Mouse (Mus musculus) hindbrain, embryonic 14.5 days (tissue): ENCODE measurements around the gene 2900026A02Rik. TPM values are rescaled to one million over a fixed set of nuclear protein-coding genes. Genes with fewer than 3 reads are reported as not detected.

Source experiments
- ATAC-seq: fragments of 200-750 bp; cut with Nextera tagmentation; 2 replicates; pipeline ENCODE4 v1.8.0; 2017; ENCODE audit warnings: moderate number of reproducible peaks, mild to moderate bottlenecking, moderate TSS enrichment, moderate library complexity; ENCODE audit not compliant: low FRiP score
- DNase-seq: peaks from one replicate; pipeline ENCODE4 v3.0.0-alpha.2; 2015; ENCODE audit warnings: low spot score
- H3K27ac ChIP-seq: fragments of 300-500 bp; sonication (generic); 2 replicates; pipeline ENCODE4 v1.5.1; 2014; ENCODE audit warnings: mild to moderate bottlenecking, moderate library complexity
- H3K27me3 ChIP-seq: fragments of 300-500 bp; sonication (generic); 2 replicates; pipeline ENCODE4 v1.6.1; 2014; ENCODE audit warnings: mild to moderate bottlenecking, low read length, mixed read lengths; ENCODE audit not compliant: control insufficient read depth, insufficient read depth
- H3K36me3 ChIP-seq: fragments of 300-500 bp; sonication (generic); replicated peaks from 2 replicates; pipeline ENCODE4 v1.6.1; 2014; ENCODE audit not compliant: control insufficient read depth, insufficient read depth
- H3K4me1 ChIP-seq: fragments of 300-500 bp; sonication (generic); replicated peaks from 2 replicates; pipeline ENCODE4 v1.6.1; 2014; ENCODE audit warnings: antibody characterized with exemption, low read length, mixed read lengths; ENCODE audit not compliant: control insufficient read depth, insufficient read depth
- H3K4me2 ChIP-seq: fragments of 300-500 bp; sonication (generic); replicated peaks from 2 replicates; pipeline ENCODE4 v1.6.1; 2014; ENCODE audit warnings: mild to moderate bottlenecking, moderate library complexity
- H3K4me3 ChIP-seq: fragments of 300-500 bp; sonication (generic); replicated peaks from 2 replicates; pipeline ENCODE4 v1.5.1; 2014; ENCODE audit warnings: mild to moderate bottlenecking, low read length
- H3K9ac ChIP-seq: fragments of 300-500 bp; sonication (generic); 2 replicates; pipeline ENCODE4 v1.6.1; 2014
- H3K9me3 ChIP-seq: fragments of 300-500 bp; sonication (generic); 2 replicates; pipeline ENCODE4 v1.6.1; 2016; ENCODE audit warnings: low read length; ENCODE audit not compliant: control insufficient read depth
- WGBS: fragments of 180-500 bp; shearing (Covaris S2); extraction: QIAGEN DNeasy Blood & Tissue Kit; methylation state at CpG from one replicate; pipeline ENCODE4 v1.1.7; 2014; 5-methylcytosine and 5-hydroxymethylcytosine counted together
- polyA plus RNA-seq: library from polyadenylated mRNA; unstranded; fragments of >200 nt; fragmentation: Nextera tagmentation; extraction: Ambion mirVana; gene quantifications from 2 replicates; pipeline ENCODE4 v1.2.1, GENCODE M21; 2014

The 2900026A02Rik gene
- polyA plus RNA-seq, 1 experiment from 2014 or later = 2.5 TPM

DNA sequence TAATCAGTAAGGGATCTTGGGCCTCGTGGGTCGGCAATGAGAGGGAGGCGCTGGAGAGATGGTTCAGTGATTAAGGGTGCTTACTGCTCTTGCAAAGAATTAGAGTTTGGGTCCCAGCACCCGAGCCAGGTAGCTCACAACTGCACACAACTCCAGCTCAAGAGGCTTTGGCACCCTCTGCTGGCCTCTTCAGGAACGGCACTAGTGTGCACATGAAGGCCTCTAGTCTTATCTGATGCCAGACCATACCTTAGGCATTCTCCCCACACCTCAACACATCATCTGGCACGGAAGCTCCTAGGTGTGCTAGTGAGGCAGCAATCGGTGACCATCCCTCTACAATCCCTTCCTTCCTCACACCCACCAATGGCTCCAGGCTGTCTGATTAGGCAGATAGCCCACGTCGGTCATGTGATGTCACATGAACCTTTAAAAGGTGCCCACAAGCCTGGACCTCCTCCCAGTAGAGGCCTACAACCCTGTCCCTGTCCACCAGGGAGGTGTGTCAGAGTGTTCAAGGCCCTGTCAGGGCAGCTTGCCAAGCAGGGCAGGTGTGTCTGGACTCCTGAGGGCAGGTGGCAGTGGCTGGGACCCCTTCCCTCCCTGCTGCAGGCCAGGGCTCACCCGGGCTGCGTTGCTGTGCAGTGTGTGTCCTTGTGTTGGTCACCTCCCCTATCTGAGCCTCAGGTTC lies 50.8 kb downstream of the 2900026A02Rik start:
- no peak for DNase-seq
- Histone ChIP-seq H3K4me3 (no peak overlapping the region), H3K9me3 (no peaks in the 10 kb centered on the region)

GRCm38 (mm10) chr5:113167733-113168132 lies 53.3 kb downstream of the 2900026A02Rik start:
- Histone ChIP-seq H3K4me3 (no peak overlapping the region), H3K4me1 (peaks cover 10% of the 10 kb centered on the region), H3K9me3 (no peaks in the 10 kb centered on the region), H3K9ac (no peak overlapping the region), H3K27me3 (no peaks in the 10 kb centered on the region), H3K27ac (no peak overlapping the region), H3K4me2 (no peak overlapping the region), H3K36me3 (no peaks in the 10 kb centered on the region)
- DNase-seq = no peak
- ATAC-seq = no peak
- WGBS = 46% methylated on average over 2 of the region's 2 CpGs

More for the DNA sequence above, 50.8 kb downstream of the 2900026A02Rik start:
- ATAC-seq = no peak
- Histone ChIP-seq H3K36me3 (no peaks in the 10 kb centered on the region), H3K27ac (no peak overlapping the region), H3K9ac (no peak overlapping the region), H3K4me1 (peaks cover 2% of the 10 kb centered on the region; the same call in 1 of the 2 replicates), H3K27me3 (no peaks in the 10 kb centered on the region), H3K4me2 (no peak overlapping the region)
- 94% methylated on average over 11 of the region's 11 CpGs for WGBS

DNA sequence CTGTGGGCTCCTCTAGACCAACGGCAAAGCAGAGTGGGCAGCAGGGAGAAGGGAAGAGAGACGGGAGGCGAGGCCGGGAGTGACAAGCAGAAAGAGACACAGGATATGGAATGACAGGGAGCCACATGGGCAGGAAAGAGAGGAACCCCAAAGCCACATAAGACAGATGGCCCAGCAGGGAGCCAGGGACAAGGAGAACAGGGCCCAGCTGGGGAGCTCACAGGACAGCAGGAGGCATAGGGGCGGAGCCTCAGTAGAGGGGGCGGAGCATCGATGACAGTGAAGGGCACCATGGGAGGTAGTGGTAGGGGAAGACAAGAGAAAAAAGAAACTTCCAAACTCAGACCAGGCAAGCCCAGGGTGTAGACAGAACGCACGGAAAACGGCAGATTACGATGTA lies 55.6 kb downstream of the 2900026A02Rik start:
- Histone ChIP-seq H3K9ac (no peak overlapping the region), H3K27me3 (no peaks in the 10 kb centered on the region), H3K36me3 (no peaks in the 10 kb centered on the region), H3K27ac (no peak overlapping the region), H3K4me3 (no peak overlapping the region), H3K4me1 (peaks cover 12% of the 10 kb centered on the region), H3K9me3 (no peaks in the 10 kb centered on the region), H3K4me2 (no peak overlapping the region)
- WGBS = 38% methylated on average over 11 of the region's 11 CpGs
- ATAC-seq (no peak), DNase-seq (no peak)

DNA sequence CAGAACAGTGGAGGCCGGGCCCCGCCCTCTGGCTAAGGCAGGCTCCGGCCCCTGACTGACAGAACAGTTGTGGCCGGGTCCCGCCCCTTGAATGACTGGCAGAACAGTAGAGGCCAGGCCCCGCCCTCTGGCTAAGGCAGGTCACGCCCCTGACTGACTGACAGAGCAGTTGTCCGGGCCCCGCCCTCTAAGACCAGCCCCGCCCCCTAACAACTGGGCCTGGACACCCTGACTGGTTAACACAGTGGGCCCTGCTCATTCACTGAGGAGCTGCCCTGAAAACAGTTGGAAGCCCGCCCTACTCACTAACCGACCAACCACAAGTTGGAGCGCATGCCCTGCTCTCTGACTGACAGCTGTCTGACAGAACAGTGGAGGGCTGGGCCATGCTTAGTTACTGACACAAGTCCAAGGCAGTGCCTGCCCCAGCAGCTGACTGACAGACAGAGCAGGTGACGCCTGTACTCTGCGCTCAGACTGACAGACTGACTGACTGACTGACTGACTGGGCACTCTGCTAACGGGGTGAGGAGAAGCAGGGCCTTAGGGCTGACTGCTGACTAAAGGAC lies 56.1 kb downstream of the 2900026A02Rik start:
- DNase-seq (no peak), ATAC-seq (peak; percentile 70)
- H3K36me3 ChIP-seq = no peaks in the 10 kb centered on the region
- no peaks in the 10 kb centered on the region for H3K9me3 ChIP-seq
- no peak overlapping the region for H3K4me3 ChIP-seq
- no peaks in the 10 kb centered on the region for H3K27me3 ChIP-seq
- no peak overlapping the region for H3K27ac ChIP-seq
- peaks cover 12% of the 10 kb centered on the region for H3K4me1 ChIP-seq
- H3K9ac ChIP-seq = no peak overlapping the region
- 7% methylated on average over 16 of the region's 16 CpGs for WGBS
- H3K4me2 ChIP-seq = no peak overlapping the region

DNA sequence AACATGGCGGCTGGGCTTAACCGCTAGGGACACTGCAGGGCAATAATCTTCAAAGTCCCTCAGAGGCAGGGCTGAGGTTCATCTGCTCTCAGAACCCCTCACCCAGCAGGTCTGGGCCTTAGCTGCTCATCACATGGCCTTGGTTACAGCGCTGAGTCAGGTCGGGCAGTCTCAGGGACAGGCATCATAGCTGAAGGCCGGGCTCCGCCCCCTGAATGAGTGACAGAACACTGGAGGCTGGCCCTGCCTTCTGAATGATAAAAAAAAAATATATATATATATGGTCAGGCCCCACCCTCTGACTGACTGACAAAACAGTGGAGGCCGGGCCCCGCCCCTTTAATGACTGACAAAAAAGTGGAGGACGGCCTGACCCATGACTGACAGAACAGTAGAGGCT lies 56.6 kb downstream of the 2900026A02Rik start:
- no peaks in the 10 kb centered on the region for H3K36me3 ChIP-seq
- no peaks in the 10 kb centered on the region for H3K27me3 ChIP-seq
- WGBS = 35% methylated on average over 9 of the region's 9 CpGs
- H3K4me3 ChIP-seq = no peak overlapping the region
- peaks cover 12% of the 10 kb centered on the region for H3K4me1 ChIP-seq
- no peak for DNase-seq
- no peaks in the 10 kb centered on the region for H3K9me3 ChIP-seq
- H3K27ac ChIP-seq = no peak overlapping the region
- no peak overlapping the region for H3K4me2 ChIP-seq
- no peak overlapping the region for H3K9ac ChIP-seq
- ATAC-seq = no peak

DNA sequence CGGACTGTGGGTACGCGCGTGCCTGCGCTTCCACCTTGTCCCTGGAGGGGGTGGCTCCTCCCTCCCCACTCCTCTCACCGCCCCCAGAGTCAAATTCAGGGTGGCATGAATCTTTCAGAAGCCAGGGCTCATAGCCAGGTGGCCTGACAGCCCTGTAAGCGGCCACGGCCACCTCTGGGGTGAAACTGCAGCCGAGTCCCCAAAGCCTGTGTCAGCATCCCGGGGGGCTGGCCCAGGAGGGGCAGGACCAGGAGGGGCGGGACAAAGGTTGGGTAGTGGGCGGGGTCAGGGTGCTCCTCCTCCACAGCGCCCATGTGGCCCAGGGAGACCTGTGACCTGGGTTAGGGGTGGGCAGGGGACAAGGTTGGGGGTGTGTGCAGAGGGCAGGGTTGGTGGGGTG lies 57.9 kb downstream of the 2900026A02Rik start:
- peaks cover 12% of the 10 kb centered on the region for H3K4me1 ChIP-seq
- DNase-seq = no peak
- no peaks in the 10 kb centered on the region for H3K27me3 ChIP-seq
- WGBS = 8% methylated on average over 13 of the region's 13 CpGs
- ATAC-seq = no peak
- peak overlapping the region; percentile 40 for H3K4me2 ChIP-seq
- no peaks in the 10 kb centered on the region for H3K36me3 ChIP-seq
- 0 out of 2 replicates have a peak overlapping the region, but pooled peaks have one; percentile 5 for H3K9ac ChIP-seq
- no peaks in the 10 kb centered on the region for H3K9me3 ChIP-seq
- 0 out of 2 replicates have a peak overlapping the region, but pooled peaks have one; percentile 8 for H3K4me3 ChIP-seq
- no peak overlapping the region for H3K27ac ChIP-seq

DNA sequence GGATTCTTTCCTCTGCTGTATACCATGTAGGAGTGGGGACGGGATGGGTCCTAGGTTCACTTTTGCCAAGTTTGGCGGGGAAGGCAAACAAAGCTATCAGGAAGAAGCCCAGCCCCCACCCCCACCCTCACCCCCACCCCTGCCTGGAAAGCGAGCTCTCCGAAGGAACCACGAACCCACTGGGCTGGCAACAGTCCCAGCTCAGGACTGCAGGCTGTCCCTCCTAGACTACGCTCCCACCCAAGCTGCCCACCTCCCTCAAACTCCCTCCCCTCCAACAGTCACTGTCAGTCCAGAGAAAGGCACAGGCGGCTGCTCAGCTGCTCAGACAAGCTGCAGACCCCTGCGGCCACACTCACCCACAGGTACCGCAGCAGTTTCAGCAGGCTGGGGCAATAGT lies 58.3 kb downstream of the 2900026A02Rik start:
- H3K4me3 ChIP-seq = 0 out of 2 replicates have a peak overlapping the region, but pooled peaks have one; percentile 8
- DNase-seq = no peak

DNA sequence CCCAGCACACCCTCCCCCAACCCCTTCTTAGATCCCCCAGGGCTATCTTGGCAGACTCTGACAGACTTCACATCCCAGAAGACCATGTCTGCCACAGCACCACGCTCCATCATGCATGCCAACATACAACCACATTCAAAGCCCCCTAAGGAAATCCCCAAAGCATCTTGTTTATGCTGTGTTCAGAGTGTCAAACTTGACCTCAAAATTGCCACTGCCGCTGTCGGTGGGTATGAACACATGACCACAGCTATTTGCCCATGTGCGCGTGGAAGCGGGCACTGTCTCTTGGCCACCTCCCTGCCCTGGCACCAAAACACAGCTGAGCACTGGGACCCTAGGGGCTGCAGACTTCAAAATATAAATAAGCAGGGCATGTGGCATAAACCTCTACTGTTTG lies 59.5 kb downstream of the 2900026A02Rik start:
- H3K4me2 ChIP-seq = no peak overlapping the region
- DNase-seq = no peak
- no peak for ATAC-seq
- no peaks in the 10 kb centered on the region for H3K36me3 ChIP-seq
- H3K4me1 ChIP-seq = peaks cover 12% of the 10 kb centered on the region
- WGBS = 82% methylated on average over 6 of the region's 6 CpGs
- no peak overlapping the region for H3K4me3 ChIP-seq
- H3K27ac ChIP-seq = no peak overlapping the region
- no peaks in the 10 kb centered on the region for H3K9me3 ChIP-seq
- no peaks in the 10 kb centered on the region for H3K27me3 ChIP-seq
- no peak overlapping the region for H3K9ac ChIP-seq

More for the DNA sequence above, 58.3 kb downstream of the 2900026A02Rik start:
- no peak for ATAC-seq
- H3K27ac ChIP-seq = no peak overlapping the region
- H3K9ac ChIP-seq = peak overlapping the region; percentile 5; the same call in 1 of the 2 replicates
- no peaks in the 10 kb centered on the region for H3K36me3 ChIP-seq
- H3K27me3 ChIP-seq = no peaks in the 10 kb centered on the region
- 24% methylated on average over 9 of the region's 9 CpGs for WGBS
- H3K9me3 ChIP-seq = no peaks in the 10 kb centered on the region
- H3K4me1 ChIP-seq = peaks cover 12% of the 10 kb centered on the region
- peak overlapping the region; percentile 40 for H3K4me2 ChIP-seq

DNA sequence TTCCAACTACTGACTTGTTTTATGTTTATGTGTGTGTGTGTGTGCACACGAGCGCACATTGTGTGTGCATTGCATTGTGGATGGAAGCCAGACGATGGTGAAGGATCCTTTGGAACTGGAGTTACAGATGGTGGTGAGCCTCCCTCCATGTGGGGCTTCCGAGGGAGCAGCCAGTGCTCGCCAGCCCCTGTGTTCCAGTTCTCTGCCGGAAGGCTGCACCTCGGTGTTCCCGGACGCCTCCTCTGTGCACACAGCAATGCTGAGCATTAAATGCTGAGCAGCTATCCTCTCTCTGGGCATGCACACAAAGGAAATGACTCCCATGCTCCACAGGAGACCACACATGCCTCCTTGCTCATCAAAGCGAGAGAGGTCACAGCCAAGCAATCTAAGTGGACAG lies 60.7 kb downstream of the 2900026A02Rik start:
- H3K27ac ChIP-seq = no peak overlapping the region
- DNase-seq (no peak), ATAC-seq (no peak)
- H3K9ac ChIP-seq = 0 out of 2 replicates have a peak overlapping the region, but pooled peaks have one; percentile 17
- H3K4me1 ChIP-seq = peaks cover 11% of the 10 kb centered on the region
- H3K9me3 ChIP-seq = no peaks in the 10 kb centered on the region
- no peak overlapping the region for H3K4me3 ChIP-seq
- no peaks in the 10 kb centered on the region for H3K36me3 ChIP-seq
- 68% methylated on average over 10 of the region's 10 CpGs for WGBS
- H3K4me2 ChIP-seq = no peak overlapping the region
- H3K27me3 ChIP-seq = no peaks in the 10 kb centered on the region
